Mouse (Mus musculus) MEL (cell line): Measurements from ENCODE around the gene Gm17657. TPM values are rescaled to one million over a fixed set of nuclear protein-coding genes. Genes with fewer than 3 reads are reported as not detected.
"Not testable (repeated sequence)": the region's sequence is repeated elsewhere in the genome, so short reads cannot be mapped to it uniquely, and the experiment has no call there.

ENCODE experiments used
- DNase-seq: peaks from one replicate; pipeline ENCODE4 v3.0.0; 2011; ENCODE audit warnings: low read depth, low spot score
- H3K27ac ChIP-seq: 2 replicates; pipeline ENCODE4 v1.5.1; 2012; ENCODE audit warnings: low read depth, mild to moderate bottlenecking, control low read depth, low read length, moderate library complexity; ENCODE audit not compliant: control insufficient read depth
- H3K27me3 ChIP-seq, 2 experiments: fragments of 150-350 bp in 1 of 2; sonication (generic) in 1 of 2; 2 replicates each; pipeline ENCODE4 v1.6.1; 2012; ENCODE audit warnings: low read length in 2 of 2, mild to moderate bottlenecking in 2 of 2, improper control_type of control experiment in 1 of 2, moderate library complexity in 1 of 2; ENCODE audit not compliant: insufficient read depth in 2 of 2, control insufficient read depth in 1 of 2
- H3K36me3 ChIP-seq, 2 experiments: 2 replicates each; pipeline ENCODE4 v1.6.1; 2012 to 2014; ENCODE audit warnings: low read length in 2 of 2, improper control_type of control experiment in 1 of 2, inconsistent platforms in 1 of 2, mild to moderate bottlenecking in 1 of 2; ENCODE audit not compliant: insufficient read depth in 2 of 2, control insufficient read depth in 1 of 2
- H3K4me1 ChIP-seq, 2 experiments: fragments of 150-350 bp in 1 of 2; sonication (generic) in 1 of 2; 2 replicates each; pipeline ENCODE4 v1.6.1; 2012; ENCODE audit warnings: low read length in 2 of 2, improper control_type of control experiment in 1 of 2, mild to moderate bottlenecking in 1 of 2; ENCODE audit not compliant: insufficient read depth in 2 of 2, control insufficient read depth in 1 of 2
- H3K4me3 ChIP-seq, 2 experiments: fragments of 150-350 bp in 1 of 2; sonication (generic) in 1 of 2; 2 replicates each; pipeline ENCODE4 v1.5.1; 2012; ENCODE audit warnings: low read depth in 2 of 2, low read length in 2 of 2, mild to moderate bottlenecking in 2 of 2, moderate library complexity in 2 of 2, control low read depth in 1 of 2, improper control_type of control experiment in 1 of 2; ENCODE audit not compliant: control insufficient read depth in 1 of 2, insufficient read depth in 1 of 2
- H3K79me2 ChIP-seq: 2 replicates; pipeline ENCODE4 v1.6.1; 2012; ENCODE audit warnings: mild to moderate bottlenecking, low read length, moderate library complexity; ENCODE audit not compliant: control insufficient read depth, poor library complexity, insufficient read depth
- H3K9ac ChIP-seq: 2 replicates; pipeline ENCODE4 v1.6.1; 2012; ENCODE audit warnings: low read depth, mild to moderate bottlenecking, control low read depth, low read length, moderate library complexity; ENCODE audit not compliant: control insufficient read depth, poor library complexity, severe bottlenecking
- H3K9me3 ChIP-seq: fragments of 150-350 bp; sonication (generic); replicated peaks from 2 replicates; pipeline ENCODE4 v1.6.1; 2012; ENCODE audit warnings: mild to moderate bottlenecking, low read length, improper control_type of control experiment, moderate library complexity; ENCODE audit not compliant: insufficient read depth
- CHD1 ChIP-seq: IDR thresholded peaks from 2 replicates; pipeline ENCODE4 v1.6.1; 2012; ENCODE audit warnings: low read depth, mild to moderate bottlenecking, inconsistent platforms, low read length, improper control_type of control experiment
- E2F4 ChIP-seq: IDR thresholded peaks from 2 replicates; pipeline ENCODE4 v1.6.1; 2011; ENCODE audit warnings: low read depth, low read length, improper control_type of control experiment, borderline replicate concordance
- ELF1 ChIP-seq: IDR thresholded peaks from 2 replicates; pipeline ENCODE4 v1.6.1; 2014; ENCODE audit warnings: low read depth, mild to moderate bottlenecking, inconsistent platforms, low read length, improper control_type of control experiment, moderate library complexity
- EP300 ChIP-seq, 2 experiments: IDR thresholded peaks; 2 replicates each; pipeline ENCODE4 v1.6.1; 2011; ENCODE audit warnings: improper control_type of control experiment in 2 of 2, low read length in 2 of 2, low read depth in 1 of 2, mild to moderate bottlenecking in 1 of 2
- ETS1 ChIP-seq: IDR thresholded peaks from 2 replicates; pipeline ENCODE4 v1.6.1; 2012; ENCODE audit warnings: low read depth, mild to moderate bottlenecking, inconsistent platforms, low read length, improper control_type of control experiment, moderate library complexity
- GATA1 ChIP-seq: IDR thresholded peaks from 2 replicates; pipeline ENCODE4 v1.6.1; 2011; ENCODE audit warnings: low read depth, low read length, improper control_type of control experiment
- HCFC1 ChIP-seq: IDR thresholded peaks from 2 replicates; pipeline ENCODE4 v1.6.1; 2012; ENCODE audit warnings: low read depth, mild to moderate bottlenecking, inconsistent platforms, low read length, improper control_type of control experiment, moderate library complexity
- JUND ChIP-seq: IDR thresholded peaks from 2 replicates; pipeline ENCODE4 v1.6.1; 2011; ENCODE audit warnings: low read depth, mild to moderate bottlenecking, improper control_type of control experiment, low read length
- MAFK ChIP-seq: IDR thresholded peaks from 2 replicates; pipeline ENCODE4 v1.6.1; 2011; ENCODE audit warnings: low read depth, mild to moderate bottlenecking, low read length, improper control_type of control experiment, borderline replicate concordance
- MAX ChIP-seq: IDR thresholded peaks from 2 replicates; pipeline ENCODE4 v1.6.1; 2011; ENCODE audit warnings: low read length, improper control_type of control experiment
- MAZ ChIP-seq: IDR thresholded peaks from 2 replicates; pipeline ENCODE4 v1.6.1; 2012; ENCODE audit warnings: low read depth, mild to moderate bottlenecking, inconsistent platforms, low read length, improper control_type of control experiment
- MEF2A ChIP-seq: IDR thresholded peaks from 2 replicates; pipeline ENCODE4 v1.6.1; 2014; ENCODE audit warnings: low read depth, mild to moderate bottlenecking, inconsistent platforms, low read length, improper control_type of control experiment; ENCODE audit not compliant: poor library complexity, insufficient replicate concordance, severe bottlenecking; ENCODE audit errors: extremely low read depth
- MXI1 ChIP-seq: IDR thresholded peaks from 2 replicates; pipeline ENCODE4 v1.6.1; 2011; ENCODE audit warnings: mild to moderate bottlenecking, low read depth, low read length, improper control_type of control experiment
- MYB ChIP-seq: IDR thresholded peaks from 2 replicates; pipeline ENCODE4 v1.6.1; 2011; ENCODE audit warnings: mild to moderate bottlenecking, low read depth, low read length, improper control_type of control experiment
- MYC ChIP-seq: IDR thresholded peaks from 2 replicates; pipeline ENCODE4 v1.6.1; 2011; ENCODE audit warnings: low read depth, mild to moderate bottlenecking, low read length, improper control_type of control experiment, moderate library complexity
- NRF1 ChIP-seq: IDR thresholded peaks from 2 replicates; pipeline ENCODE4 v1.6.1; 2014; ENCODE audit warnings: low read depth, mild to moderate bottlenecking, inconsistent platforms, low read length, improper control_type of control experiment, moderate library complexity; ENCODE audit not compliant: poor library complexity, insufficient read depth, severe bottlenecking
- POLR2A ChIP-seq, 2 experiments: IDR thresholded peaks; 2 replicates each; pipeline ENCODE4 v1.6.1; 2011 to 2012; ENCODE audit warnings: low read length in 2 of 2, mild to moderate bottlenecking in 2 of 2, control low read depth in 1 of 2, improper control_type of control experiment in 1 of 2, low read depth in 1 of 2, moderate library complexity in 1 of 2; ENCODE audit not compliant: control insufficient read depth in 1 of 2, insufficient read depth in 1 of 2, poor library complexity in 1 of 2
- POLR2AphosphoS2 ChIP-seq: IDR thresholded peaks from 2 replicates; pipeline ENCODE4 v1.6.1; 2011; ENCODE audit warnings: low read length, improper control_type of control experiment
- POLR2AphosphoS5 ChIP-seq: IDR thresholded peaks from 2 replicates; pipeline ENCODE4 v1.6.1; 2012; ENCODE audit warnings: low read depth, borderline replicate concordance, mild to moderate bottlenecking, inconsistent platforms, low read length, moderate library complexity, mixed read lengths
- RAD21 ChIP-seq: IDR thresholded peaks from 2 replicates; pipeline ENCODE4 v1.6.1; 2011; ENCODE audit warnings: mild to moderate bottlenecking, low read depth, low read length, improper control_type of control experiment
- RCOR1 ChIP-seq: IDR thresholded peaks from 2 replicates; pipeline ENCODE4 v1.6.1; 2012; ENCODE audit warnings: low read depth, mild to moderate bottlenecking, inconsistent platforms, low read length, improper control_type of control experiment
- SIN3A ChIP-seq: IDR thresholded peaks from 2 replicates; pipeline ENCODE4 v1.6.1; 2012; ENCODE audit warnings: low read length, improper control_type of control experiment, inconsistent platforms
- TAL1 ChIP-seq: IDR thresholded peaks from 2 replicates; pipeline ENCODE4 v1.6.1; 2012; ENCODE audit warnings: mild to moderate bottlenecking, inconsistent platforms, low read length, moderate library complexity, mixed read lengths
- TBP ChIP-seq: IDR thresholded peaks from 2 replicates; pipeline ENCODE4 v1.8.0; 2011; ENCODE audit warnings: low read depth, low read length, improper control_type of control experiment
- TCF12 ChIP-seq: IDR thresholded peaks from 2 replicates; pipeline ENCODE4 v1.6.1; 2014; ENCODE audit warnings: low read depth, mild to moderate bottlenecking, inconsistent platforms, low read length, improper control_type of control experiment, moderate library complexity
- UBTF ChIP-seq: IDR thresholded peaks from 2 replicates; pipeline ENCODE4 v1.6.1; 2012; ENCODE audit warnings: low read depth, mild to moderate bottlenecking, inconsistent platforms, low read length, improper control_type of control experiment, moderate library complexity, borderline replicate concordance; ENCODE audit not compliant: insufficient read depth
- USF1 ChIP-seq: IDR thresholded peaks from 2 replicates; pipeline ENCODE4 v1.6.1; 2014; ENCODE audit warnings: low read depth, mild to moderate bottlenecking, inconsistent platforms, low read length, improper control_type of control experiment, moderate library complexity
- USF2 ChIP-seq, 2 experiments: IDR thresholded peaks; 2 replicates each; pipeline ENCODE4 v1.6.1; 2011 to 2012; ENCODE audit warnings: improper control_type of control experiment in 2 of 2, low read length in 2 of 2, borderline replicate concordance in 1 of 2, inconsistent platforms in 1 of 2, low read depth in 1 of 2, mild to moderate bottlenecking in 1 of 2; ENCODE audit not compliant: insufficient read depth in 1 of 2
- ZC3H11A ChIP-seq: IDR thresholded peaks from 2 replicates; pipeline ENCODE4 v1.6.1; 2012; ENCODE audit warnings: low read depth, mild to moderate bottlenecking, inconsistent platforms, low read length, improper control_type of control experiment
- ZKSCAN1 ChIP-seq: IDR thresholded peaks from 2 replicates; pipeline ENCODE4 v1.6.1; 2012; ENCODE audit warnings: low read depth, mild to moderate bottlenecking, inconsistent platforms, low read length, improper control_type of control experiment, moderate library complexity
- ZNF384 ChIP-seq: IDR thresholded peaks from 2 replicates; pipeline ENCODE4 v1.6.1; 2012; ENCODE audit warnings: low read depth, mild to moderate bottlenecking, inconsistent platforms, low read length, improper control_type of control experiment
- polyA plus RNA-seq, 2 experiments: library from polyadenylated mRNA; stranded (reverse) in 1 of 2; unstranded in 1 of 2; fragments of >175 nt in 1 of 2; fragments of >200 nt in 1 of 2; gene quantifications; 2 replicates each; pipeline versions ENCODE4 v1.2.1 to v1.2.4; 2012; ENCODE audit warnings: low replicate concordance in 2 of 2, low read depth in 1 of 2; ENCODE audit not compliant: insufficient read length in 2 of 2, insufficient read depth in 1 of 2, missing spikeins in 1 of 2
- total RNA-seq: library from RNA; depleted of rRNA; stranded (reverse); fragments of 300-350 nt; gene quantifications from 2 replicates; pipeline ENCODE4 v1.2.3, GENCODE M21; 2012

The Gm17657 gene
- total and polyA plus RNA-seq, 3 experiments: 0.31 to 2.7 TPM; not detected in 1

DNA sequence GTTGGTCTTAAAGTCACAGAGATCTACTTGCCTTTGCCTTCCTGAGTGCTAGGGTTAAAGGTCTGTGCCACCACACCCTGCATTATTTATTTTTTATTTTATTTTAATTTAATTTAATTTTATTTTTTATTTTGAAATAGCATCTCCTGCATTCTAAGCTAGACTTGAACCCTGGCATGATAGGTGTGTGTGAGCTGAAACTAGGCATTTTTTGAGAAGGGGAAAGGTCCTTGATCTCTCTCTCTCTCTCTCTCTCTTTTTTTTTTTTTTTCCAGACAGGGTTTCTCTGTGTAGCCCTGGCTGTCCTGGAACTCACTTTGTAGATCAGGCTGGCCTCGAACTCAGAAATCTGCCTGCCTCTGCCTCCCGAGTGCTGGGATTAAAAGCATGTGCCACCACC is 50.5 kb downstream of the Gm17657 start:
- Histone ChIP-seq H3K27ac (peak overlapping the region; percentile 94), H3K4me1 (peaks cover 4 to 47% of the 10 kb centered on the region in 2 experiments; a peak in 3 of 4 replicates), H3K9ac (peak overlapping the region; percentile 65), H3K36me3 (peaks cover 0 to 48% of the 10 kb centered on the region in 2 experiments; a peak in 2 of 4 replicates)
- not testable (repeated sequence) for DNase-seq, H3K4me3 ChIP-seq, H3K9me3 ChIP-seq, H3K27me3 ChIP-seq, H3K79me2 ChIP-seq
- TF ChIP-seq ZNF384: peak; percentile 72

DNA sequence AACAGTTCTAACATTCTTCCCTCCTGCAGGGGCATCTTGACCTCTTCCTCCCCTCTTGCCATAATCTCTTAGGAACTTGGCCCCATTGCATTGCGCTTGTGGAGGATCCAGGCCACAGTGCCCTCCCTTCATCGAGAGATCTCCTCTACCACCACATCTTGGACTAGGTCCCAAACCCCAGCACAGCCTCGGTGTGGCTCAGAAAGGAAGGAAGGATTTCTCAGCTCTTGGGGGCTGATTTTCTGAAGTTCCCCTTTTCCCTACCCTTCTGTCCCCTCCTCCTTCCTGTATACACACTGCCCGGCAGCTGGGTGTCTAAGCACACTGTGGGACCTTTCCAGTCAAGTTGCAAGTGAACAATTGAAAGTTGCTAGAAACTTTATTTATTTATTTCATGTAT is 51.4 kb downstream of the Gm17657 start:
- Histone ChIP-seq H3K27me3 (no peaks in the 10 kb centered on the region), H3K27ac (peak overlapping the region; percentile 94), H3K4me1 (peaks cover 4 to 53% of the 10 kb centered on the region in 2 experiments; a peak in 3 of 4 replicates), H3K4me3 (no peak overlapping the region), H3K9ac (peak overlapping the region; percentile 65), H3K9me3 (no peaks in the 10 kb centered on the region), H3K79me2 (peaks cover 5% of the 10 kb centered on the region), H3K36me3 (peaks cover 0 to 58% of the 10 kb centered on the region in 2 experiments; a peak in 2 of 4 replicates)
- peak in 1 of 2 experiments; percentile 58; a peak in 2 of 4 replicates for TF ChIP-seq POLR2A (IDR thresholded peaks at IDR 0.05; ENCODE audit: control insufficient read depth in 1 of 2, insufficient read depth in 1 of 2, low read depth in 1 of 2, low read length in 2 of 2, poor library complexity in 1 of 2)
- no peak for TF ChIP-seq MYC
- peak; percentile 77 to 78 for TF ChIP-seq EP300 (IDR thresholded peaks at IDR 0.05; ENCODE audit: low read depth in 1 of 2, low read length in 2 of 2)
- no peak for TF ChIP-seq MYB
- no peak for TF ChIP-seq JUND
- TF ChIP-seq MXI1: peak; percentile 71
- peak; percentile 38 for TF ChIP-seq ELF1
- TF ChIP-seq TCF12: 0 out of 2 replicates have a peak, but pooled peaks have one; percentile 35
- TF ChIP-seq GATA1: no peak
- peak; percentile 82 for TF ChIP-seq ETS1
- TF ChIP-seq POLR2AphosphoS5: no peak
- TF ChIP-seq NRF1: no peak
- no peak for TF ChIP-seq MEF2A
- no peak for TF ChIP-seq MAFK
- TF ChIP-seq USF2 (IDR thresholded peaks at IDR 0.05; ENCODE audit: borderline replicate concordance in 1 of 2, insufficient read depth in 1 of 2, low read depth in 1 of 2, low read length in 2 of 2): no peak
- no peak for TF ChIP-seq E2F4
- 0 out of 2 replicates have a peak, but pooled peaks have one; percentile 73 for TF ChIP-seq UBTF
- TF ChIP-seq RCOR1: peak; percentile 98
- peak; percentile 13; the same call in 1 of the 2 replicates for TF ChIP-seq TAL1
- TF ChIP-seq POLR2AphosphoS2: no peak
- 0 out of 2 replicates have a peak, but pooled peaks have one; percentile 16 for TF ChIP-seq HCFC1
- no peak for TF ChIP-seq ZC3H11A
- peak; percentile 81 for TF ChIP-seq SIN3A
- TF ChIP-seq MAZ: peak; percentile 86
- no peak for TF ChIP-seq USF1
- peak; percentile 38; the same call in 1 of the 2 replicates for TF ChIP-seq MAX
- peak; percentile 54; the same call in 1 of the 2 replicates for TF ChIP-seq TBP
- TF ChIP-seq CHD1: no peak
- TF ChIP-seq RAD21: no peak
- TF ChIP-seq ZKSCAN1: no peak
- peak; percentile 95 for DNase-seq
